Mouse (Mus musculus) lung, postnatal 0 days (tissue): ENCODE measurements around the gene Gpsm3. TPM values are rescaled to one million over a fixed set of nuclear protein-coding genes. Genes with fewer than 3 reads are reported as not detected.

ENCODE experiments used
- ATAC-seq: fragments of 200-750 bp; cut with Nextera tagmentation; 2 replicates; pipeline ENCODE4 v1.8.0; 2017; ENCODE audit warnings: moderate library complexity
- DNase-seq: peaks from one replicate; pipeline ENCODE4 v3.0.0-alpha.2; 2016; ENCODE audit warnings: low spot score
- H3K27ac ChIP-seq: fragments of 300-500 bp; sonication (generic); 2 replicates; pipeline ENCODE4 v1.5.1; 2014; ENCODE audit warnings: antibody characterized with exemption, mild to moderate bottlenecking, low read length, mixed read lengths
- H3K27me3 ChIP-seq: fragments of 300-500 bp; sonication (generic); replicated peaks from 2 replicates; pipeline ENCODE4 v1.6.1; 2014; ENCODE audit warnings: low read length, mixed read lengths; ENCODE audit not compliant: insufficient read depth
- H3K36me3 ChIP-seq: fragments of 300-500 bp; sonication (generic); 2 replicates; pipeline ENCODE4 v1.6.1; 2014; ENCODE audit warnings: low read length, mixed read lengths; ENCODE audit not compliant: insufficient read depth
- H3K4me1 ChIP-seq: fragments of 300-500 bp; sonication (generic); 2 replicates; pipeline ENCODE4 v1.6.1; 2014; ENCODE audit warnings: antibody characterized with exemption, low read depth, low read length, mixed read lengths; ENCODE audit not compliant: insufficient read depth
- H3K4me2 ChIP-seq: fragments of 300-500 bp; sonication (generic); replicated peaks from 2 replicates; pipeline ENCODE4 v1.6.1; 2014; ENCODE audit warnings: low read depth, mild to moderate bottlenecking, low read length, moderate library complexity, mixed read lengths
- H3K4me3 ChIP-seq: fragments of 300-500 bp; sonication (generic); 2 replicates; pipeline ENCODE4 v1.5.1; 2014; ENCODE audit warnings: low read depth, low read length
- H3K9ac ChIP-seq: fragments of 300-500 bp; sonication (generic); replicated peaks from 2 replicates; pipeline ENCODE4 v1.6.1; 2014; ENCODE audit warnings: low read depth, mild to moderate bottlenecking
- H3K9me3 ChIP-seq: fragments of 300-500 bp; sonication (generic); 2 replicates; pipeline ENCODE4 v1.6.1; 2016; ENCODE audit warnings: low read length, mixed read lengths
- CTCF ChIP-seq: IDR thresholded peaks from 2 replicates; pipeline ENCODE4 v1.5.1; 2016; ENCODE audit warnings: antibody characterized with exemption, mild to moderate bottlenecking
- EP300 ChIP-seq: IDR thresholded peaks from 2 replicates; pipeline ENCODE4 v1.6.1; 2016; ENCODE audit warnings: antibody characterized with exemption, mild to moderate bottlenecking, control low read depth
- WGBS: fragments of 180-500 bp; shearing (Covaris S2); extraction: QIAGEN DNeasy Blood & Tissue Kit; methylation state at CpG from one replicate; pipeline ENCODE4 v1.1.7; 2014; 5-methylcytosine and 5-hydroxymethylcytosine counted together
- polyA plus RNA-seq: library from polyadenylated mRNA; unstranded; fragments of >200 nt; fragmentation: Nextera tagmentation; extraction: Ambion mirVana; gene quantifications from 2 replicates; pipeline ENCODE4 v1.2.1, GENCODE M21; 2015

Gpsm3 gene
- polyA plus RNA-seq, 1 experiment from 2014 or later: 41.0 TPM

DNA sequence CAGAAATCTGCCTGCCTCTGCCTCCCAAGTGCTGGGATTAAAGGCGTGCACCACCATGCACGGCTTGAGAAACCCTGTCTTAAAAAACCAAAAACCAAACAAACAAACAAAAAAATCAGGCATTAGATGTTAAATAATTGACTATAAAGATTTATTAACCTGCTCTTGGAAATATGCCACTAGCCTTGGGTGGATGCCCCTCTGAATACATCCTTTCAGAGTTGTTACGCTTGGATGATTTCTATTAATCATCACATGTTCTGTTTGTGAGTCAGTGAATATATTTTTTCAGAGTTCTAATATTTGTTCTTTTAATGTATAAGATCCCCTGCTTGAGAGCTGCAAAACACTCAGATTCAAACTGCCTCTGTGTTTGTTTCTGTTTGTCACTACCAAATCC lies 35.4 kb downstream of the Gpsm3 start:
- H3K27ac ChIP-seq: no peak overlapping the region
- no peak overlapping the region for H3K4me3 ChIP-seq
- H3K4me2 ChIP-seq: no peak overlapping the region
- 97% methylated on average over 3 of the region's 3 CpGs for WGBS
- no peak overlapping the region for H3K9ac ChIP-seq
- peaks cover 21% of the 10 kb centered on the region; the same call in 1 of the 2 replicates for H3K4me1 ChIP-seq
- DNase-seq (no peak), ATAC-seq (no peak)
- TF ChIP-seq EP300: no peak
- TF ChIP-seq CTCF: no peak
- peaks cover 5% of the 10 kb centered on the region for H3K27me3 ChIP-seq
- H3K9me3 ChIP-seq: no peaks in the 10 kb centered on the region
- no peaks in the 10 kb centered on the region; the same call in 1 of the 2 replicates for H3K36me3 ChIP-seq

DNA sequence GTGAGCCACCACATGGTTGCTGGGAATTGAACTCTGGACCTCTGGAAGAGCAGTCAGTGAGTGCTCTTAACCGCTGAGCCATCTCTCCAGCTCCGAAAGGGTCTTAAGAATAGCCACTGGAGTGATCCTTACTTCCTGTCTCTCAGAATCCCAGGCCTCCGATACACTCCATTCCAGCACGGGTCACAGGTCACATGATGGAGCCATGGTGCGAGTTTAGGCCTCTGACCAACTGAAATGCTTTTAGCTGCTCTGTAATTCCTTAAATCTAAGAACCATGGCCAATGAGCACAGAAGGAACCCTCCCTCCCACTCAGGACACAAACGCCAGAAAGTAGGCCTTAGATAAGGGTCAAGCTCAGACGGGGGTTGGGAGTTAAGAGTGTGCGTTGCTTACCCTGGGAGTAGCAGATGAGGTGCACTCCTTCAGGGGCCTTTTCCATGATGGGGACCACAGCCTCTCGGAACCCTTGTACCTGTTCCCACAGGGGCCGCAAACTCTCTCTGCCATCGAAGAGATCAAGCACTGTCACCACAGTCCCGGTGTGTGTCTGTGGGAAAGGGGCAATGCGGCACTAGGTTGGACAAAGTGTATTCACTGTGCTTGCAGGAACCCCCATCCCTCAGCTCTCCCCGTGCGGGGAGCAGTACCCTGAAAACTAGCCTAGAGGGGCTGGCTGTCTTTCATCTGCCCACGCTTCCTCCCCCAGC lies 36.6 kb downstream of the Gpsm3 start:
- Histone ChIP-seq H3K9ac (peak overlapping the region; percentile 62; the same call in 1 of the 2 replicates), H3K27me3 (peaks cover 17% of the 10 kb centered on the region), H3K4me2 (peak overlapping the region; percentile 62), H3K27ac (peak overlapping the region; percentile 88; the same call in 1 of the 2 replicates), H3K36me3 (no peaks in the 10 kb centered on the region; the same call in 1 of the 2 replicates), H3K9me3 (no peaks in the 10 kb centered on the region), H3K4me1 (peaks cover 21% of the 10 kb centered on the region; the same call in 1 of the 2 replicates), H3K4me3 (peak overlapping the region; percentile 60)
- no peak for ATAC-seq
- no peak for TF ChIP-seq CTCF
- no peak for TF ChIP-seq EP300
- DNase-seq: no peak
- 49% methylated on average over 16 of the region's 16 CpGs for WGBS

DNA sequence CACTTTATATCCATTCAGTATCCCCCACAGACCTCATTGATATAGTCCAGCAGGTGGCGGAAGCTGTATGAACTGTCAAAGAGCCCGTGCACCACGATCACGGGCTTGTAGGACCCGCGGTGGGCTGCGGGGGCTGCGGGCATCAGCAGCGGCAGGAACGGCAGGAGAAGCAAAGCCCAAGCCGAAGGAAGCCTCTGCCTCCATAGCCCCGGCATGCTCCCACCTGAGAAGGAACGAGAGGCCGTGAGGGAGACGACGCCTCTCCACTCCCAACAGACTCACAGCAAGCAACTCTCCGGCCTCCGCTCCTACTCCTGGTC lies 37.1 kb downstream of the Gpsm3 start:
- peaks cover 22% of the 10 kb centered on the region for H3K27me3 ChIP-seq
- peak overlapping the region; percentile 62 for H3K4me2 ChIP-seq
- H3K4me3 ChIP-seq: peak overlapping the region; percentile 60
- peaks cover 21% of the 10 kb centered on the region; the same call in 1 of the 2 replicates for H3K4me1 ChIP-seq
- 1% methylated on average over 18 of the region's 18 CpGs for WGBS
- H3K9ac ChIP-seq: peak overlapping the region; percentile 62; the same call in 1 of the 2 replicates
- H3K9me3 ChIP-seq: no peaks in the 10 kb centered on the region
- ATAC-seq (0 out of 2 replicates have a peak, but pooled peaks have one; percentile 19), DNase-seq (peak; percentile 67)
- peak overlapping the region; percentile 88 for H3K27ac ChIP-seq
- TF ChIP-seq EP300 (no peak), CTCF (peak; percentile 66)
- no peaks in the 10 kb centered on the region; the same call in 1 of the 2 replicates for H3K36me3 ChIP-seq

DNA sequence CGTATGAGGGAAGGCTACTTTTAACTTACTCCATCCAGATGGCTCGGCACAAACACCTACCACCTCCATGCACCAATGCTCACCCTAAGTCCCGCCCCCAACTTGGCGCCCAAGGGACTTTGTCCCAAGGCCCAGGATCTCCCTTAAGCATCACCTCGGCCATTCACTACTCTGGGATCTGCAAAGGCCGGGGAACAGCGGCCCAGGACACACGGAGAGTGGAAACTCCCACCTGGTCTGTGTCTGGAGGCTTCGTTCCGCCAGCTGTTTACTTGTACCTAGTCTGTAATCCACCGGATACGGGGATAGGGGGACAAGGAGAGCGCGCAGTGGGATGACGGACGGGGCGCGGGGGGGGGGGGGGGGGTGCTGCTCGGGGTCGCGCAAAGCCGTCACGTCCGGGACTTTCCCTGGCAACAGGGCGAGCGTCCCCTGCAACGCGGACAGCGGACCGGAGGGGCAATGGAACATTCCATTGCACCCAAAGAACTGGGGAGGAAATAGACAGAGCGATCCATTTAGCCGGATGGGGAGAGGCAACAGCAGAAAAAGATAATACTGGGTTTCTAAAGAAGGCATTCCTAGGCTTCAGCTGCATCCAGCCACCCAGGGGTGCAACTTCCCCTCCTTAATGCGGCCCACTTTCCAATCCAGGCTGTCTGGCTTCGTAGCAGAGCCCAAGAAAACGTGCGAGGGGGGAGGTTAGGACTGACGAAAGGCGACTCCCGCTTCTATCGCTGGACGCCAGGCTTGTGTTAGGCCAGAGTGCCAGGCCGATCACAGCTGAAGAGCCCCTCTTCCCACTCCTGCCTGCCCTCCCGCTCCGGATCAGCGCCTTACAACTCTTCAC lies 37.7 kb downstream of the Gpsm3 start:
- H3K4me3 ChIP-seq: peak overlapping the region; percentile 60
- peak overlapping the region; percentile 62 for H3K4me2 ChIP-seq
- H3K4me1 ChIP-seq: peaks cover 21% of the 10 kb centered on the region; the same call in 1 of the 2 replicates
- no peaks in the 10 kb centered on the region; the same call in 1 of the 2 replicates for H3K36me3 ChIP-seq
- peak overlapping the region; percentile 90 for H3K27ac ChIP-seq
- no peaks in the 10 kb centered on the region for H3K9me3 ChIP-seq
- peak; percentile 94 for DNase-seq
- H3K27me3 ChIP-seq: peaks cover 23% of the 10 kb centered on the region
- ATAC-seq: peak; percentile 86
- TF ChIP-seq CTCF: no peak; the same call in 1 of the 2 replicates
- no peak for TF ChIP-seq EP300
- under 1% methylated on average over 32 of the region's 45 CpGs for WGBS
- H3K9ac ChIP-seq: peak overlapping the region; percentile 62

DNA sequence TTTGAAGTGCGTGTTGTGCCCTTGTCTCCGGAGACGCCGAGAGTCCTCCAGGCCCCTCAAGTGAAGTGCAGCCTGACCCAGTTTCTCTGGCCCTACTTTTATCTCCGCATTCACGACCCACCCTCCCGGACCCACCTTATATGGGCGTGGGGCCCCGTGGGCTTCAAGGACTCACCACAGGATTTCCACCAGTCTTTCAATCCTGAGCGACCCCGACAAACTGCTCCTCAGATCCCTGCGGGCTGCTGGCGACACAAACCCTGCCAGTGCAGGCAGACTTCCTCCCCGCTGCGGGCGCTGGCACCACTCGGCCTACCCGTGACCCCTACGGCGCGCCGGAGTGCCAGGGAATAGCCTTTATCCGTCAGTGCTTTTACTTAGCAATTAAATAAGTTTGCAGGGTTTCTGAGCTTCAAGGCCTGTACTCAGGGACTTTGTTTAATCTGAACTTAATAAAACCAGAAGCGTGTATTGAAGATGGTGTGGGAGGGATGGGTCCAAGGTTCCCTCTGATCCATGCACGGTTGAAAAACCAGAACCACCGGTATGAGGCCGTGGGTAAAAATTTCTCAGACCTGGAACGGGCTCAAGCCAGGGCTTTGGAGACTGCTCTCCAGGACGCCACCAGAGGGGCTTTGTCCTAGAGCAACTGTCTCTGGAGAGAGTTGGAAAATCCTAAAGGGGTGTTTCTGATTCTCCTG lies 38.5 kb downstream of the Gpsm3 start, which contains the start of gene Ppt2:
Ppt2 (minus strand) TSS at position 568 of the 701 bp plus-strand sequence.
- Histone ChIP-seq H3K4me2 (peak within 1 kb of the TSS; percentile 62), H3K9ac (peak within 1 kb of the TSS; percentile 46), H3K27me3 (peaks cover 26% of the 10 kb centered on the region), H3K4me3 (peak within 1 kb of the TSS; percentile 60), H3K36me3 (no peaks in the 10 kb centered on the region), H3K4me1 (peaks cover 21% of the 10 kb centered on the region; the same call in 1 of the 2 replicates), H3K27ac (peak within 1 kb of the TSS; percentile 90), H3K9me3 (no peaks in the 10 kb centered on the region)
- ATAC-seq (peak; percentile 32), DNase-seq (no peak)
- 5% methylated on average over 29 of the region's 29 CpGs for WGBS
- TF ChIP-seq EP300 (peak; percentile 52; the same call in 1 of the 2 replicates), CTCF (0 out of 2 replicates have a peak, but pooled peaks have one; percentile 7)
